Mouse (Mus musculus) urinary bladder, adult 2 months (tissue): Measurements from ENCODE around the gene March10. TPM values are rescaled to one million over a fixed set of nuclear protein-coding genes. Genes with fewer than 3 reads are reported as not detected.

Experiments
- DNase-seq: peaks from one replicate; pipeline ENCODE4 v3.0.0; 2022; ENCODE audit warnings: low spot score
- polyA plus RNA-seq: library from polyadenylated mRNA; depleted of rRNA; stranded (reverse); fragments of >200 nt; gene quantifications from 2 replicates; pipeline ENCODE4 v1.2.3, GENCODE M21; 2012

The March10 gene
- polyA plus RNA-seq, 1 experiment = not detected

DNA sequence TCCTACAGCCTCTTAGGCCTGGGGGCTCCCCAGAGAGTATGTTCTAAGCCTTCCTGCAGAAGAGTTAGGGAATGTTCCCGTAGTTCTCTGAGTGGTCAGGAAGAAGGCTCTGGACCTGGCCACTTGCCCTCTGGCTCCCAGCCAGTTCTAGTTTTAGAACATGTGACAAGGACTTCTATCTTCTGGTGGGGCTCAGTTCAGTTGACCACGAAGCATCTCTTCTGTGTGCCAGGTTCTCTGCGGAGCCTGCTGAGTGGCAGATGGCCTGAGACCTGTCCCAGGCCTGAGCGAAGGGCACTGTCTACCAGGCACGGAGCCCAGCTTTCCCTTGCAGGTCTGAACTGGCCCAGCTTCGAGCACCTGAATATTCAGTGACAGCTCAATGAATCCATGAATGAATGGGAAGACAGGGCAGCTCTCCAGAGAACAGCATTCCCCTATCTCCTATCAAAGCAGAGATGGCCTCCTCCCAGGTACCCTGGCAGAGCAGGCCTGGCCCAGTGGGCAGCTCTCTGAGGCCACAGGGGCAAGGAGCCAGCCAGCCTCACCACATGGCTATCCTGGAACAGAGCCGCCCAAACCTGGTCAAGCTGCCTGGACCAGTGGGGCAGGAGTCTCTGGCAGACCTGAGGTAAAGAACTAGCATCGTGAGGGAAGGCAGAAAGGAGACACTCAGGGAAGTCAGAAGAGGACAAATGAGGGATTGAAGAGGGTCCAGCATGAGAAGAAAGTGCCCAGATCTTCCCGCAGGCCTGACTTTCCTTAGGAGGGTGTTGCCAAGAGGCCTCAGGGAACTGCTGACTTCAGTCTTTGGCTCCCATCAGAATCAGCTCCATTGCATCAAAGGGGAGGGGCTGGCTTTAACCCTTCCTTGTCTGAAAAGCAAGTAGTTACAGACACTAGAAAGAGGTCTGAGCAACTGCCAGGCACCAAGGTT, 103.3 kb downstream of the March10 start:
- peak; percentile 51 for DNase-seq

DNA sequence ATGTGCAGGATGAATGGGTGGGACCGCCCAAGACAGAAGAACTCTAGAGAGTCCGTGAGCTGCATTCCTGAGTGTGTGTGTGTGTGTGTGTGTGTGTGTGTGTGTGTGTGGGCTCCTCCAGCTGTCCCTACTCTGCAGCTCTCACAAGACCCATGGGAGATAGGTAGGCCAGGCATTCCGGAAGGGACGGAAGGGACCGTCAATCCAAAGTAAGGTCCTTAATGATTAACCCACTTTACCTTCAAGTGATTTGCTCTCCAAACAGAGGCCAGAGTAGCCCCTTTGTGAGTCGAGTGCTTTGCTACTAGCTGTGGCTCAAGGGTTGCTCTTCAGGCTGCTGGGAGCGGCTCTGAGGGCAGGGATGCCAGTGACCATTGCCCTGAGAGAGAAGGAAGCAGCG, 104.4 kb downstream of the March10 start:
- no peak for DNase-seq

DNA sequence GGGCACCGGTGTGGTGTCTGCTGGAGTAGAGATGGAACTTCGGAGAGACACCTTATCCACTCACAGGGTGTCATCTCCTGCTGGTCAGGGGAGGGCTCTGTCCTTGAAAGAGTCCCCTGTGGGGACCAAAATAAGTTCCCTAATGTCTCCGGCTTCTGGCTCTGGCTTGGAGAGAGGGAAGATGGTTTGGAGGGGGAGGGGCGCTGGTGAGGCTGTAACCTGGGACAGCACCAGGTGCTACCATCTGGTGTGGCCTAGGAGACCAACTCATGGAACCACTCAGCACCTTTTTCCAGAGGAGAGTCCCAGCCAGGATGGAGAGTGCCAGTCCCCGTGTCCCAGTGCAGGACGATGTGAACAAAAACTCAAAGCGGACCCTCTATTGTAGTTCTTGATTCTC, 105.9 kb downstream of the March10 start:
- no peak for DNase-seq

DNA sequence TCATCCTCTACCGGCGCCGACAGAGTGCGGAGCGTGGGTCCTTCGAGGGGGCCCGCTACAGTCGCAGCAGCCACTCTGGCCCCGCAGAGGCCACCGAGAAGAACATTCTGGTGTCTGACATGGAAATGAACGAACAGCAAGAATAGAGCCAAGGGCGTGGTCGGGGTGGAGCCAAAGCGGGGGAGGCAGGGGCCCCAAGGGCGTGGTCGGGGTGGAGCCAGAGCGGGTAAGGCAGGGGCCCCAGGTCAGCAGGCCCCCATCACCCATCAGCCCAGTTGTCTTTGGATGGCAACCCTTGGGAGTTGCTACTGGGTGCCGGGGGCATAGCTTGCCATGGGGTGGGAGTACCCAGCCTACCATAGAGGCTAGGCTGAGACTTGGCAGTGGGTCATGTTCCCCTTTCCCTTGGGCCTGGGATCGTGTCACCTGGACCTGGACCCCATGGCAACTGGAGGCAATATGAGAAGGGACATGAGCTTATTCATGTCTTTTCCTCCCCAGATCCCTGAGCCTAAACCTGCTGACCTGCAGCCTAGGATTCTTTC, 106.7 kb downstream of the March10 start:
- DNase-seq = no peak

DNA sequence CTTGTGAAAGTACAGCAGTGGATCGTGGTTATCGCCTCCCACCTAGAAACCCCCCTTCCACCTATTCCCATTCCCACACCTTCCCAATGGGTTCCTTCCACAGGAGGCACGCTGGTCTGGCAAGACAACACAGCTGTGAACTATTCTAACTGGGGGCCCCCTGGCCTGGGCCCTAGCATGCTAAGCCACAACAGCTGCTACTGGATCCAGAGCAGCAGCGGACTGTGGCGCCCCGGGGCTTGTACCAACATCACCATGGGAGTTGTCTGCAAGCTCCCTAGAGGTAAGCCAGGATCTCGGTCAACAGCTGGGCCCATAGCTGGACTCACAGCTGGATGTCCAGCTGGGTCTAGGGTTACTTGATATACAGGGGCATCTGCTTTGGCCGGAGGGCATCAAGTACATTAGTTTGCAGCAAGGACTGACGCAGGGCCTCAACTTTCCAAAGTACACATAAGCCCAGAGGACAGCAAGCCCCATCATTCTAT, 108.0 kb downstream of the March10 start:
- DNase-seq = no peak

DNA sequence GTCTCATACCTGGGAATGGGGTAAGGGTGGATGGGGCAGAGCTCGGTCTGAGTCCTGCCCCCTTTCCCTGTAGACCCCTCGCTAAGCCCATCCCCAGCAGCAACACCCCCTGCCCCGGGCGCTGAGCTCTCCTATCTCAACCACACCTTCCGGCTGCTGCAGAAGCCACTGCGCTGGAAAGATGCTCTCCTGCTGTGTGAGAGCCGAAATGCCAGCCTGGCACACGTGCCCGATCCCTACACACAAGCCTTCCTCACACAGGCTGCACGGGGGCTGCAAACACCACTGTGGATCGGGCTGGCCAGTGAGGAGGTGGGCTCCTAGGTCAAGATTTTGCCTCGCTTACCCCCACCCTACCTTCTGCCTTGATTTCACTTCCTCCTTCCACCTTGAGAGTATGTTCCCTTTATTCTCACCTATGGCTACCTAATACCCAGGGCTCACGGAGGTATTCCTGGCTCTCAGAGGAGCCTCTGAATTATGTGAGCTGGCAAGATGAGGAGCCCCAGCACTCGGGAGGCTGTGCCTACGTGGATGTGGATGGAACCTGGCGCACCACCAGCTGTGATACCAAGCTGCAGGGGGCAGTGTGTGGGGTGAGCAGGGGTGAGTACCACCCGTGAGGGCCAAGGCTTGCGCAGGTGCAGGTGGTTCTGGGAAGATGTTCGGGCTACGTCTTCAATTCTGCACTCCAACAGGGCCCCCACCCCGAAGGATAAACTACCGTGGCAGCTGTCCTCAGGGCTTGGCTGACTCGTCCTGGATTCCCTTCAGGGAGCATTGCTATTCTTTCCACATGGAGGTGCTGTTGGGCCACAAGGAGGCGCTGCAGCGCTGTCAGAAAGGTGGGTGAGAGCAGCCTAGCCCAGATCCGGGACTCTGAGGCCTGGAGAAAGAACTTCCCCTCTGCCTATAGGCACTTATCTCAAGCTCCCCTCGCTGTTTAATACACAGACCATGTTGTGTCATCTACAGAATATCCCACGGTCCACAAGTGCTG, 109.1 kb downstream of the March10 start:
- DNase-seq = peak; percentile 74

DNA sequence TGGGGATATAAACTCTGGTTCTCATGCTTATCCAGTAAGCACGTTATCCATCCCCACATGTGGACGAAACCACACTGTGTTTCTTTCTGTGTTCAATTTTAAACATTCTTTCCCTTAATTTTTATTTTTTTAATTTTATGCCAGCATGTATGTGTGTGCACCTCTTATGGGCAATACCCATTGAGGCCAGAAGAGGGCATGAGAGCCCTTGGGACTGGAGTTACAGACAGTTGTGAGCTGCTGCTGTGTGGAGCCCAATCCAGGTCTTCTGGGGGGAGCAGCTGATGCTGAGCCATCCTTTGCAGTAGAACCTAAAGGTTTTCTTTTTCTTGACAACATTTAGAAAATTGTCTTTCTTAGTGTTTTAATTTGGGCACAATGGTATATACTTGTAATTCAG, 111.3 kb downstream of the March10 start:
- DNase-seq = no peak

DNA sequence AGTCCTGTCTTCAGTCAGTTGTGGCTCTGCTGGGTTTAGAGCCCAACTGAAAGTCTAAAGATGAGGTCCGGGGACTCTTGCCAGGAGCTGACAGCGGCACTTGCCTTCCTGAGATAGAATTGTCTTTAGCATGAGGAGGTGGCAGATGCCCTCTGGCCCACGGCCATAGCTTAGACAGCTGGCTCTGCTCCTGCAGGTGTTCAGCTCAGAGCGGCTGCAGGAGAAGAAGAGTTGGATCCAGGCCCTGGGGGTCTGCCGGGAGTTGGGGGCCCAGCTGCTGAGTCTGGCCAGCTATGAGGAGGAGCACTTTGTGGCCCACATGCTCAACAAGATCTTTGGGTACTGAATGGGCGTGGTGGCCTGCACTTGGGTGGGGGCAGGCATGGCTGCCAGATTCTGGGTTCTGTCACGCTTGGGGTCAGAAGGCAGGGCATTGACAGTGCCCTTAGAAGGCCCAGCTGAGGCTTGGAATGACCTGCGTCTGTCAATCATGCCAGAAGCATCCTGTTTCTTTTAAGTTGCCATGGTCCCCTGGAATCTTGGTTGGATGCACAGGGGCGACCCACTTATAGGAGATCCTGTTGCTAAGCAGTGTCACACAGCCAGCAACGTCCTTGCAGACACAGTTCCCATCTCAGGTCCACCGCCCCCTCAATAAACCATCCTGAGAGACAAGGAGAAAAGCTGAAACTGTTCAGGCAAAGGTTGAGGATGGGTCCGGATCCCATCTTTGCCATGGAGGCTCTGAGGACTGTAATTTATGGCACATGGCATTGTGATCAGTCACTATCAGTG, 117.7 kb downstream of the March10 start:
- DNase-seq = no peak

DNA sequence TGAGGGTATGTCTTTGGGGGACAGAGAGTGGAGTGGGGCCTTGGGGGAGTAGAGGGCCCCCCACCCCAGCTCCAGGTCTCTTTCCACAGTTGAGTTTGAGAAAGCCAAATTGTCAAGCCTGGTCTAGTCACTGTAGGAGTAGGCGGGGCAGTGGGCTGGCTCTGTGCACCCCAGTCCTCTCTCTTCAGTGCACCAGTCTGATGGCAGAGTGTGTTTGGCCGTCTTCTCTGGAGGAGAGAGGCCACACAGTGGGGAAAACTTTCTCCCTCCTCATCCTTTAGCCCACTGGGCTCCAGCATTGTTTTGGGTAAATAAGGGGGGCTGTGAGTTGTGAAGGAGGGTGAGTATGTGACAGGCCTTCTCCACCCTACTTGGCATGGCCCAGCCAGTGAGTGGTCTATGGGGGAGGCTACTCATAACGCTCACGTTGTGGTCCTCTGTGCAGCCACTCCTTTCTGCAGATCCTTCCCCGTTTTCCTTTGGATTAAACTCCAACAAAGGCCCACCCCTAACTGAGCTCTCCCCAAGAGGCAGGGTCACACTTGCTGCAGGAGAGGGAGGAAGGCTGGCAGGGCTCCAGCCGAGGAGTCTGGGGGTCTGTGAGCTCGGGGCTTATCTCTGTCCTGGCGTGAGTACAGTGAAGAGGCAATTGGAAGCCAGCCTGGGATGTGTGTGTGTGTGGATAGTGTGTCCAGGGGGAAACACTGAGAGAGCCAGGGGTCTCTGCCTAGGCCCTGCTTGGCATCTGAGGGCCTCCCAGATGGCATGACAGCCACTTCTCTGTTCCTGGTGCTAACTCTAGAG, 122.5 kb downstream of the March10 start:
- no peak for DNase-seq

DNA sequence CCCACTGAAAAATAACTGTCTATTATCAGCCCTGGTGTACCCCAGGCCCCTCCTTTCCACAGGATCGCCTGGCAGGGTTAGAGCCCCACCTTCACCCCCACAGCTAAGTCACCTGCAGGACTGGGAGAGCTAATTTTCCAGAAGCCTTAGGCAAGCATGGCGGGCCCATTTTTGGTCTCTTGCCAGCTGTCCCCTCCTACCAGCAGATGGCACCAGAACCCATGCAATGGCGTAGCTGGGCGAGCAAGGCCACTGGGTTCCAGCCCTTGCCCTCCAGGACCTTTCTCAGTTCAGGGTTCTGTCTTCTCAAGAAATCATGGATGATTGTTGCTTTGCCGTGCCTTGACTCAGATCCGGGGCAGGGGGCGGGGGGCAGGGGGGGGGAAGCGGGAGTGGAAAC, 124.1 kb downstream of the March10 start:
- no peak for DNase-seq

DNA sequence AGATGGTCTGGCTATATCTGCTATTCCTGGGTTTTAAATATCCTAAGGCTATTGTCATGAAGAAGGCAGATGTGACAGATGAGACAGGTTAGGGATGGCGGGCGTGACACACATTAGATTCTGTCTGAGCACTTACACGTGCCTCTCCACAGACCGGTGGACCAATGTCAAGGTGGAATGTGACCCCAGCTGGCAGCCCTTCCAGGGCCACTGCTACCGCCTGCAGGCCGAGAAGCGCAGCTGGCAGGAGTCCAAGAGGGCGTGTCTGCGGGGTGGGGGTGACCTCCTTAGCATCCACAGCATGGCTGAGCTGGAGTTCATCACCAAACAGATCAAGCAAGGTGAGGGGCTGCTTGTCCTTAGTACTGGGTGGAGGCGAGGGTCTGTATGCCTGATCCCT, 124.8 kb downstream of the March10 start:
- no peak for DNase-seq

DNA sequence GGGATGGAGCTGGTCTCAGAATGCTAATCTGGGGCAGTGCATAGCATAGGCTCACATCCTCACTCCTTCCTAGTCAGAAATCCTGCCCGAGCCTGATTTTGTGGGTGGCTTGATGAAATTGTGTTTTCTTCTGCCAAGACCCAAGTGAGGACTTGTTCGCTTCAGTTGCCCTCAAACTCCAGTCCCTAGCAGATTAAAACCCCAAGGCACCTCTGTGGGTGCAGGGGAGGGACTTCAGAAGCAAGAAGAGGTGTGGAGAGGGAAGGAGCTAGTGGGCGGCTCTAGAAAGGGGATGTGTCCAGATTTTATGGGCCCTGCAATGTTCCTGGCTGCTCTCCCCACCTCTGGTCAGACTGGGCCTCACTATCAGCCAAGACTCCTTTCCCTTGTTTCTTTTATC, 125.4 kb downstream of the March10 start:
- DNase-seq = no peak

DNA sequence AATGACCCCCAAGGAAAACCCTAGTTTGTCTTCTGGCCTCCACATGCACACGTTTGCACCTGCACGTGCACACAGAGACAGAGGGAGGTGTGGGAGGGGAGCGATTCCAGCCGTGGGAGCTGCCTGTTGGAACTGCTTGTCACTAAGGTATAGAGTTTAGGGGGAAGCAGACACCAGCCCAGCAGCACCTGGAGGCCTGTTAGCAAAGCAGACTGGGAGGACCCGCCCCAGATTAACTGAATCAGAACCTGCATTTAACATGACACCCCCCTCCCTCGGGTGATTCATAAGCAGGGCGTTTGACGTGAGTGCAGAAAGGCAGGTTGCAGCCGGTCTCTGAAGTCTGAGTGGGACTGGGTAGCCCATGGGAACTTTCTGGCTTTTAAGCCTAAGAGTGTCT, 126.6 kb downstream of the March10 start:
- no peak for DNase-seq

DNA sequence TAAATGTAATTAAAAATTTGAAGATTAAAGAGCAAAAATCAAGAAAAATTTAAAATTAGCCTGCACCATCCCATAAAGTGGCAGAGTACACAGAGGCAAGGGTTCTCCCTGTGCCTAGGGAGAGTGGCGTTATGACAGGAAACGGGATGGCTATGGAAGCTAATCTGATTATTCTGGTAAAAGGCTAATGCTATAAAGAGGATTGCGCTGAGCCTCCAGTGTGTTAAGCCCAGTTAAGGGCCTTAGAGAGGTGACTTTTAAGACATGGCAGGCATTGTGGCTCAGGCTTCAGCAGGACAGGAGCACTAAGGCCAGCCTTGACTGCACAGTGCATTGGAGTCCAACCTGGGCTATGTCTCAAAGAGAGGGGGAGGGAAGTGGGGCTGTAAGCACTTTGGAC, 129.4 kb downstream of the March10 start:
- DNase-seq = no peak

DNA sequence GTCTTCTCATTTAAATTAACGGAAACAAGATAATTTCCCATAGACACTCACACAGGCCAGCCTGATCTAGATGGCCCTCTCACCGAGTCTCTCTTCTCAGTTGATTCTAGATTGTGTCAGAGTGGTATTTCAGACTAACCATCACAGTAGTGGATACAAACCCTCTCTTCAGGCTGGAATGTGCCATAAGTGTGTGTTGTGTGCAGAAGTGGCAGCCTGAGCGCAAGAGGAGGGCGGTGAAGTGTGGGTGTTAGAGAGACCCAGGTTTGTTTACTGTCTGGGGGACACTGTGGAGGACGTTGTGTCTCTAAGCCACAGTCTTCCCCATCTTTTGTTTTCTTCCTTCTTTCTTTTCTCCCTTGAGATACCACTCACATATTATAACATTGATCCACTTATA, 133.0 kb downstream of the March10 start:
- DNase-seq = no peak

DNA sequence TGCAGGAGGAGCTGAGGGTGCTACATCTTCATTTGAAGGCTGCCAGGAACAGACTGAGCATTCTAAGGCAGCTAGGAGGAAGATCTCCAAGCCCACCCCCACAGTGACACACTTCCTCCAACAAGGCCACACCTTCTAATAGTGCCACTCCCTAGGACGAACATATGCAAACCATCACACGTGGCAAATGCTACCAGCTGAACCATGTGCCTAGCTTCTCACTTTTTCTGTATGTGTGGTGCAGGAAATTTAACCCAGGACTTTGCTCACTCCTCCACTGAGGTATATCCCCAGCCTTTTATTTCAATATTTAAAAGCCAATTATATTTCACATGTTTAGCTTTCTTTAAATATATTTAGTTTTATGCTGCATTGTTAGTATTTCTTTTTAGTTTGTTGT, 135.4 kb downstream of the March10 start:
- no peak for DNase-seq

DNA sequence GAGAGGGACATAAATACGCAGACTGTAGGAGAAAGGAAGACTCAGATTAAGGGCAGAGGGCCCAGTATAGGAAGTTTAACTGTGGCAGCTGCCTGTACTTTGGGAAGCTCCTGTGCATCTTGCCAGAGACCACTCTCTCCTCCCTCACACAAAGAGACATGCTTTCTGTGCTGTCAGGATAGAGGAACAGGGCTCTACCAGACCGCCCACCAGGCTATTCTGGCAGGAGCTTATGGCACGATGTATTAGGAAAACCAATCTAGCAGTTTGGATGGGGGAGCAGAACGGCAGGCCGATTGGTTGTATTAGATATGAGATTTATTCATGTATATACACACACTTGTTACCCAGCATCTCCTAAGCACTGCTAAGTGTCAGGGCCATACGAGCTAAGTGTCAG, 138.8 kb downstream of the March10 start:
- DNase-seq = no peak

DNA sequence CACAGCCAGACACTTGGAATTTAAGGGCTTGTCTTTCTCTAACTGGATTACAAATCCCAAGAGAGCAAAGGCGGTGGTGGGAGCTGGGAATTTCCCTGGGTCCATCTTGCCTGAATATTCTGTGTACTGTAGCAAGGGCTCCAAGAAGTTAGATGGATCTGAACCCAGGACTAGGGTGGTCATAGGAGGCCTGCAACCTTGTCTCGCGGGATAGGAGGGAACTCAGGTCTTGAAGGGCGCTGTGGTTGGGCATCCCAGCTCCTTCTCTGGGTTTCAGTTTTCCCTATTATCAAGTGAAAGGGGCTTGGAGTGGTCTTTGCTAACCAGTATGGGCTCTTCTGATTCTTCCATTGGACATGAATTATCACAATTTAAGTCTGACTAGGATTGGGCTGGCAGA, 140.4 kb downstream of the March10 start:
- no peak for DNase-seq

DNA sequence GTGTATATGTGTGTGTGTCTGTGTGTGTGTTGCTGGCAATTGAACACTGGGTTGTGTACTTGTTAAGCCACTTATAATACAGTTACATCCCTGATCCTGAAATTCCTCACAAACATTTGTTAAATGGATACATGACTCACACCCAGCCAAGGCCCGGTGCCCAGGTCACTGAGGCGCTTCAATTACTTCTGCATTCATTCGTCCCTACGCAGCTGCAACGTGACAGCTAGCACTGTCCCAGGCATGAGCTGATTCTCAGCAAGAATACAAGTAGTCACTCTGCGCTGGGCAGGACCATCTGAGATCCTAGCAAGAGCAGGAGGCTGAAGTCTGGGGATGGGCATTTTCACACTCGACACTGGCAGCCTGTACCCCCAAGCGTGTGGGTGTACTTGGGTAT, 141.2 kb downstream of the March10 start:
- DNase-seq = no peak

DNA sequence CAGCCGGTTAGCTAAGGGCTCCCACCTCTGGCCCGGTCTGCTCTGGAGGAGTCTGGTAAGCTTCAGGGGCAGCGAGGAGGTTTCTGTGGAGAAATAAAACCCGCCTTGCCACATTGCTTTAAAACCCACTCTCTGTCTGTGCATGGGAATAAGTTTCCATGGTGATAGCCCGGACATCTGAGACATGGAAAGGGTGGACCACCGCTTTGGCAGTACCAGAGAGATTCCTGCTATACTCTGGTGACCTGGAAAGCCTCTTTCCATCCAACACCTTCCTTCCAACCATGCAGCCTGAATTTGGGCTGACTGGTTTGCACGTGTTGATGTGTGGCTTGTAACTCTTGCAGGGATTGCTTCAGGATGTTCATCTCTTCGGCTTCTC, 142.9 kb downstream of the March10 start:
- no peak for DNase-seq
